Mouse (Mus musculus) urinary bladder, postnatal 14 days (tissue): ENCODE results near the gene Cit.
A peak's percentile ranks its signal among the peaks of the same experiment; 100 is the strongest.

Experiments
- DNase-seq: peaks from one replicate; pipeline ENCODE4 v3.0.0; 2021; ENCODE audit warnings: low spot score

The Cit gene

DNA sequence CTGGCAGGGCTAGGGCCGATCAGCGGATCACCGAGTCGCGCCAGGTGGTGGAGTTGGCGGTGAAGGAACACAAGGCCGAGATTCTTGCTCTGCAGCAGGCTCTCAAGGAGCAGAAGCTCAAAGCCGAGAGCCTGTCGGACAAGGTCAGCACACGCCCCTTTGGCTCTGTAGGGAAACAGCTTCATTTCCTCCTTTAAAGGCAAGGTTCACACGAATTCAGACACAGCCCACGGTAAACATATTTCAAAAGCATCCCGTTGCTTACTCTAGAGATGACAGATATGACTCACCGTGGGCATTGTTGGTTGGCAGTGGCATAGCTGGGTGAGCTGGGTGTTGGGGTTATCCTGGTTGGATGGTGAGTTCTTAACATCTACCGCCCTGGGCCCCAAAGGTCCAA lies 126.2 kb downstream of the Cit start:
- peak; percentile 62 for DNase-seq

- DNase-seq: no peak
These were observed 130.6 kb downstream of the Cit start for GRCm38 (mm10) chr5:115975672-115976071.

DNA sequence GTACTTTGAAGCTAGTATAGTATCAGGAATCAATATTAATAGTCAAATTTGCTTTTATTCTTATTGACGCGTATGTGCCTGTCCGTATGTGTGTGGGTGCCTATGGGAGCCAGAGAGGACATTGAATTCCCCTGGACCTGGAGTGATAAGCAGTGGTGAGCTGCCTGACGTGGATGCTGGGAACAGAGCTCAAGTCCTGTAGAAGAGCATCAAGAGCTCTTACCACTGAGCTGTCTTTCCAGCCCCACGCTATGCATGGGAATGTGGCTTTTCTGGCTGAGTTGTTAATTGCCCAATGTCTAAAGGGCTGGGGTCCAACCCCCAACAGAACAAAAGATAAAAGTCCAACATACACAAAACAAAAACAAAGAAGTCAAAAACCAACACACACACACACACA lies 131.4 kb downstream of the Cit start:
- no peak for DNase-seq

GRCm38 (mm10) chr5:115977266-115977665 lies 132.2 kb downstream of the Cit start:
- DNase-seq: no peak

DNA sequence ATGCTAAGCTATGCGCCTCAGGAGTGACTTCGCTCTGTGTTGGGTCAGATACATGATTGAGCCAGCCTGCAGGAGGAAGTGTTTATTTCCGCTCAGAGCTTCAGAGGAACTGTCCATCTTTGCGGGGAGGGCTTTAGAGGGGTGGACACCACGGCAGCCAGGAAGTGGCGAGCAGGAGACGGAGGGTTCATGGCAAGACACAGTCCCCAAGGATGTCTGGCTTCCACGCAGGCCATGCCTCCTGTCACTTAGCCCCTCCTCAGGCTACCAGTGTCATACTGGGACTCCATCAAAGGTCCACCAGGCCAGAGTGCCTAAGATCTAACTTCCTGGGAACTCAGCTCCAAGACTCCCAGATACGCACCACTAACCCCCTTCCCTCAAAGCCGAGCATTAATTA lies 132.7 kb downstream of the Cit start:
- no peak for DNase-seq

DNA sequence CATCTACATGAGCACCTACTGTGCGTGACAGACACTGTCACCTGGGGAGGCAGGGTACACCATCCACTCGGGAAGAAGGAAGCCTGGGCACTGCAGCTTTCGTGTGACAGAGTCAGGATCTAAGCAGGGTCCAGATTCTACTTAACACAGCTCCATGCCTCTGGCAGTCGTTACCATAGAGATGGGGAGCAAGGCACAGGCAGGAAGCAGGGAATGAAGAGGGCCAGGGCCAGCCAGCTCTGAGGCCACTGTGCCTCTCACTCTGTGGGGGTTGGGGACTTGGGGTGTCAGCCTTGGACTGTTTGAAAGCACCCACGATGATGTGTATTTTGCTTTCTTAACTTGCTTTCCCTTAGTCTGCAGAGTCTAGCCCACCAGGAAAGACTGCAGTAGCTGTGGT lies 133.2 kb downstream of the Cit start:
- no peak for DNase-seq

DNA sequence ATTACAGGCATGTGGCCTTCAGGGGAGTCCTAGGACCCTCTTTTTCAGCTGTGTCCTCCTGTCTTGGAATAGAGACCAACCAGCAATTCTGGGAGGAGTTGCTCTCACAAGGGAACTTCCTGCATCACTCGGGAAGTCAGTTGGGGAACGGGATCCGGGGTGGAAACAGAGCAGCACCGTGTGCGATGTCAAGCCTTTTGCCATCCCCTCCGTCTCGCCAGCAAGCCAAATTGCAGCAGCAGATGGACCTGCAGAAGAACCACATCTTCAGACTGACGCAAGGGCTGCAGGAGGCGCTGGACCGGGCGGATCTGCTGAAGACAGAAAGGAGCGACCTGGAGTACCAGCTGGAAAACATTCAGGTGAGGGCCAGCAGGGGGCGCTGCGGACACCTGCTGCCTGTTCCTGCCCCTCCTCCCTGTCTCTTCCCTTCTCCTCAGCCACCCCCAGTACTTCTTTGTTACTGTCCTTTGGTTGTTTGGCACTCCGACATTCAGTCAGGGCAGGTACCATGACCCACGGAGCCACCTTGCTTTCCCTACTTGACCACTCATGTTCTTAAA lies 134.1 kb downstream of the Cit start:
- no peak for DNase-seq

- DNase-seq: no peak
These were observed 135.5 kb downstream of the Cit start for GRCm38 (mm10) chr5:115980537-115980936.

DNA sequence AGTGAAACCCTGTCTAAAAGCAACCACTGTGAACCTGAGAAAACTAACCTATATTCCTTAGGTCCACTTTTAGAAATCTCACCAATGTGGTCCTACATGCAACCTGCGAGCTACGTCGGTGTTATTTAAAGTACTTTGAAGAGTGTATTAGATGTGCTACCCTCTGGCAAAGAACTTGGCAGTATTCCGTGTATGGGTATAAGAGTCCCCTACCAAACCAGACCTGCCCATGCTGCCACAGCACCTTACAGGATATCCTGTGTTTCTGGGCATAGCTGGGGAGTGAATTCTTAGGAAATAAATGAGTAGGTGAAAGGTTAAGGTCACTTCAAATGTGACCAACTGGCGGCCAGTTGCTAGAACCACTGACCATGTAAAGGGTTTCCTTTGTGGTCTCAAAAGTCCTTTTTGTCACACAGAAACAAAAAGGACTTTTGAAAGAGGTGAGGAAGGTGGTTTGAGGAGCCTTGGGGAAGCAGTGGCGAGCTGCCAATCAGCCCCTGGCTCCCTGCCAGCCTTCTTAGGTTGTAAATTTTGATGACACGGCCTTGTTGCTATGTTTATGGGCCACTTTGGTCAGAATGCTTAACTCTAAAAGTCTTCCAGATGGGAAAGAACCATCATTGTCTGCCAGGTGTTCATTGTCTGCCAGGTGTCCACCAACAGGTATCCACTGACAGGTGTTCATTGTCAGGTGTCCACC lies 137.7 kb downstream of the Cit start:
- peak; percentile 63 for DNase-seq

DNA sequence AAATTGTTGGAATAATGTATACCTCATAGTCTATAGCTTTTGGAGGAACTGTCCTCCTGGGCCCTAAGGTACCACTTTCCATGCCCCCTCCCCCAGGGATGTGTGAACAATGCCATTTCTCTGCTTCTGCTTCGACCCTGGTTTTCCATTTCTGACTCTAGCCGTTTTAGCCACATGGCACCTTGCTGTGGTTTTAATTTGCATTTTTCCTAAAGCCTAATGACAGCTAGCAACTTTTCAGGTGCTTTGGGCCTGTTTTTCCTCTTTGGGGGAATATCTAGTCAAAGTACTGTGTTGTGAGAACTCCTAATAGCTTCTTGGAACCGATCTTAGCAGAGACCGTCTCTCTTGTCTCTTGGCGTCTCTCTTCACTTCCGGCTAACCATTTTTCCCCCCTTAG lies 139.3 kb downstream of the Cit start:
- DNase-seq: no peak

DNA sequence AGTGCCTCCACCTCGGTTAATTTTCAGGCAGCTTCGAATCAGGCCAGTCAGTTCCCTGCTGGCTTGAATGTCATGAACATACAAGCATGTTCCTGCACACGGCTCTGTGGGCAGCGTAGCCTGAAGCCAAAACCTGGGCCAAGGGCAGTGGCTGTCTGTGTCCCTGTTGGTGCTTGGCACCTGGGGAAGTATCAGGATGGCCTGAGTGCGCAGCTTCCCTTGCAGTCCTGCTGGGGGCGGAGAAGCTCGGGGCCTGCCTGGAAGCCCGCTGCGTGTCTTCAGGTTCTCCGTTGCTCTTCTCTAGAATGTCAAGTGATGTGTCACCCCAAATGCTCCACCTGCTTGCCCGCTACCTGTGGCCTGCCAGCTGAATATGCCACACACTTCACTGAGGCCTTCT lies 140.0 kb downstream of the Cit start:
- DNase-seq: no peak

GRCm38 (mm10) chr5:115987284-115987683 lies 142.2 kb downstream of the Cit start:
- DNase-seq: no peak

DNA sequence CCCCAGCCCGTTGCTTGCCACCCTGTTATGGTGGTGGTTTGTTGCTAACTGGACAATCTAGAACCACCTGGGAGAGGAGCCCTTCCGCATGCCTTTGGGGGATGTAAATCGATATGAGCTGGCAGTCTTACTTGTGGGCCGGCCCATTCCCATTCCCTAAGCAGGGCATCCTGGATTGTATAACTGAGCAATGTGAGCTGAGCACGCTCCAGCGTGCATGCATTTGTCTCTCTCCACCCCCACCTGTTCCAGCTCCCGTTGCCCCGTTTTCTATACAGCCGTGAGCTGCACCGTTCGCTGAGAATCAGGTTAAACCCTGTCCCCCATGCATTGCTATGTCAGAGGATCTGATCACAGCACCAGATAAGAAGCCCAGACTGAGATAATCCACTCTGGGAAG lies 146.6 kb downstream of the Cit start:
- no peak for DNase-seq

GRCm38 (mm10) chr5:115994101-115994500 lies 149.0 kb downstream of the Cit start:
- DNase-seq: no peak

DNA sequence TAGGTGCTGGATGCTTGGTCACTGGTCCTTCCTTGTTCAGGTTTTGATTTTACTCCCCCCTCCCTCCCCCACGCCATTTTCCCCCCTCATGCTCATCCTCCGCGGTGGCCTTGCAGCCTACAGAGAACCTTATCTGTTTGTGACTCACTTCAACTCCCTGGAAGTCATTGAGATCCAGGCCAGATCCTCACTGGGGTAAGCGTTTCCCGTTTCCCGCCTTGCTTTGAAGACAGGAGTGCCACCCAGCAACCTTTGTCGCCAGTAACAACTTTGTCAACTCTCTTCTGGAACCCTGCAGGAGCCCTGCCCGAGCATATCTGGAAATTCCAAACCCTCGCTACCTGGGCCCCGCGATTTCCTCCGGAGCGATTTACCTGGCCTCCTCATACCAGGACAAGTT lies 152.3 kb downstream of the Cit start:
- DNase-seq: no peak

GRCm38 (mm10) chr5:116003154-116003553 lies 158.1 kb downstream of the Cit start:
- no peak for DNase-seq

DNA sequence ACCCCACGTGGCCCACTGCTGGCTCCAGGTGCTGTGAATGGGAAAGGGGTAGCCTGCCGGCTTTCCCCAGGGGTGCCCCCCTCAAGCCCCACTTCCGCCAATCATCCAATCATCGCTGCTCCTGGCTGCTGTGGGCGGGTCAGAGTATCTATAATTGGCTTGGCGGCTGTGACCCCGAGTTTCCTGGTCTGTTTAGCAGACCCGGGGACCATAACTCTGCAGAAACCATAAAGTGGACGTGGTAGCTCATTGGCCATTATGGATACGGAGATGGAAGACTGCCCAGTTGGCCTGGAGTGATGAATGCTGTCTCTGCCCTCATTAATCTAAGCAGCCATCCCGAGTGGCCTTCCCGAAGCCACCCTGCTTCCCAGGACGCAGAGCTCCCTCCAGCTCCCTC lies 158.7 kb downstream of the Cit start:
- DNase-seq: no peak

DNA sequence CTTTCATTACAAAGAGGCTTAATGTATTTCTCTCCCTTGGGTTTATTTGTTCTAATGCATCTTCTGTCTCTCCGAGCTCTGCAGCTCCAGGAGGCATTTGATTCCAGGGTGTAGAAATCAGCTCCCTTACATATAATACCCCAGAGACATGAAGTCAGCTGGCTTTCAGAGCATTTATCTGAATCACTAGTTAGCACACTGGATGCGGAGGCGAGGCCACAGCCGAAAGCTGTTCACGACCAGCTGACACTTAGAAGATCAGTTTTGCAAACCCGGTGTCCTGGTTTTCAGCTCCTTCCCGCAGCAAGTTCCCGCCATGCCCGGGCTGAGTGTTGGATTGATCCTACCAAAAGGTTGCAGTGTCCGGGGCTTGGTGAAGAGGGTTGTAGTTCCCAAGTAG lies 159.2 kb downstream of the Cit start:
- no peak for DNase-seq

GRCm38 (mm10) chr5:116006324-116007099 lies 161.4 kb downstream of the Cit start:
- no peak for DNase-seq

DNA sequence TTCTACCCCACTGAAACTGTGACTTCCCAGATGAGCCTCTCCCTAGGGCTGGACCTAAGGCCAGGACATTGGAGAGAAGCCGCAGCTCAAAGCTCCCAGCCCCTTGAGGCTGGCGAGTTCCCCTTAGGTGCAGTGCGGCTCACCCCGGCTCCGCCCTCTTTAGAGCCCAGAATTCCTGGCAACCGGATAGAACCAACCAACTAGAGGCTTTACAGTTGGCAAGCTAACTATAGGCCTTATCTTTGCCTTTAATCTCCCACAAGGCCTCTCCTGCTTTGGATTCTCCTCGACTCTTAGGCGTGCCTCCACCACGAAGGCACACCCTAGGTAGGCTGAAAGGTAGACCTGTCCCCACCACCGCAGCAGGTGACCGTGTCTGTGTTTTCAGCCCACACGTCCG lies 162.6 kb downstream of the Cit start:
- no peak for DNase-seq

- DNase-seq: peak; percentile 60
These were observed 164.2 kb downstream of the Cit start for GRCm38 (mm10) chr5:116009091-116009851.

DNA sequence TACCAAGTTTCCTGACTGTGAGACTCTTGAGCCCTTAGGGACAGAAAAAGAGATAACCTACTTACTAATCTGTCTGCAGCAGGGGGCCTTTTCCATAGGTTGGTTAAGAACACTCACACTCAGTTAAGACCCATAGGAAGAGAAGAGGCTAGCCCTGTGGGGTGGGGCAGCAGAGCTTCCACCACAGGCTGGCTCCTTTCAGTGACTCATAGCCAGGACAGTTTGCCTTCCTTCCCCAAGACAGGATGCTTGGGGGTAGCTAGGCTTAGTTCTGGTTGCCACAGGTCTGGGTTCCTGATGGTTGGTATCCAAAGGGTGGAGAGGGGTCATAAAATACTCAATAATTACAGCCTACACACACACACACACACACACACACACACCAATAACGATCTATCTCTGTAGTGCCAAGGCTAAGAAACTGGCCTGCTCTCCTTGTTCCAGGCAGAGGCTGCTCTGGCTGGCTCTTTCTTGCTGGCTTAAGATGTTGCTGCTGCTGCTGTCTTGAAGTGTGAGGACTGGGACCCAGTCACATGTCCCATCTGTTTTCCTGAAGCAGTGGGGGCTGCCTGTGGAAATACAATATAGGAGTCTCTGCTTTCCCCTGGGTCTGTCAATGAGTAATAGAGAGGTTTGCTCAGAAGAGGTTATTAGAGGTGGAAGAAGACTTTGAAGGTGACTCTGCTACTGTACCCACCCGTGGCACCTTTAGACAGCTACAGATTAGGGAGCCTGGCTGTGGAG lies 165.0 kb downstream of the Cit start:
- DNase-seq: no peak
